Mouse (Mus musculus) adrenal gland, postnatal 36 days (tissue): ENCODE results near the gene Ninj1. TPM values are rescaled to one million over a fixed set of nuclear protein-coding genes. Genes with fewer than 3 reads are reported as not detected.
A peak's percentile ranks its signal among the peaks of the same experiment; 100 is the strongest.

ENCODE experiments used
- DNase-seq, 2 experiments: peaks; one replicate each; pipeline ENCODE4 v3.0.0; 2021; ENCODE audit warnings: mixed read lengths in 1 of 2
- total RNA-seq, 2 experiments: library from RNA; stranded (reverse); gene quantifications; 2 replicates each; pipeline ENCODE4 v1.2.3; 2021

The Ninj1 gene
- total RNA-seq, 2 experiments from 2014 or later = 51.1 to 61.4 TPM

GRCm38 (mm10) chr13:49171729-49172128, 15.6 kb upstream of the Ninj1 start:
- no peak for DNase-seq

- DNase-seq = no peak
Measured at GRCm38 (mm10) chr13:49172335-49172734, 14.9 kb upstream of the Ninj1 start.

DNA sequence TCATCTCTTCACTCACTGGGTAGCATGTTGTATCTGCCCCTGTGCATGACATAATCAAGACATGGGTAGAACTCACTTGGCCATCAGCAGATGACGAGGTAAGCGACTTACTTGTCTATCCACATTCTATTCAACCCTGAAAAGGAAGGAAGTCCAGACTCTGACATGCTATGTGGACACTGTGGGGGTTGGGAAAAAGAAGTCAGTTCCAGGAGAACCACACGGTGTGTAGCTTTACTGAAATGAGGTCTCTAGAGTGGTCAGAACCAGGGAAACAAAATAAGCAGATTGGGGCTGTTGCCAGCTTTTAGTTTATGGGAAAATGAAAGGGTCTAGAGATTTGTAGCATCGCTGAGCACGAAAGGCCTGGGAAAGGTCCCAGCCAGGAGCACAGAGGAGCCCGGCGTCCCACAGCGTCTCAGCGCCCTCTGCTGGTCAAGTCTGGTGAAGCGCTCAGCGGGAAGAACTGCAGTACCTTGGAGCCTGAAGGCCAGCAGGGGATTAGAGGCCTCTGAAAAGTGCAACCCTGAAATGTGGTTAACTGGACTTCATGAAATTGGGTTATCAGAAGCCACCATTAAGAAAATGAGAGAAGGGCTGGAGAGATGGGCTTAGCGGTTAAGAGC, 14.2 kb upstream of the Ninj1 start:
- peak; percentile 94 for DNase-seq

DNA sequence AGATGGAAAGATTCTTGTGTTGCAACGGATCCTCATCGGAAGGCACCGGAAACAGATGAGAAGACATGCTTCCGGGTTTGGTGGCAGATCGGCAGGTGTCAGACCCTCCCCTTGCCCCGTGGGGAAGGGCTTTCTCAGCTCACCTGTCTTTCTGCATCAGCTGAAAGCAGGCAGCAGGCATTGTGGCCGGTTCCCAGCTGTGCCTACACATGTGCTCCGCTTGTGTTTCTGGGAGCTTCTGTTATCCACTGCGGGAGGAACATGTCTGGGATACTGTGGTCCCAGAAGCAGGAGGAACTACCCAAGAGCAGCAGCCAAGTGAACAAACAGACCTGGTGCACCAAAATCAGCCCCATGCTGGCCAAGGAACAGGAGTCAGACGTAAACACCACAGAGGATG, 11.8 kb upstream of the Ninj1 start:
- no peak for DNase-seq

DNA sequence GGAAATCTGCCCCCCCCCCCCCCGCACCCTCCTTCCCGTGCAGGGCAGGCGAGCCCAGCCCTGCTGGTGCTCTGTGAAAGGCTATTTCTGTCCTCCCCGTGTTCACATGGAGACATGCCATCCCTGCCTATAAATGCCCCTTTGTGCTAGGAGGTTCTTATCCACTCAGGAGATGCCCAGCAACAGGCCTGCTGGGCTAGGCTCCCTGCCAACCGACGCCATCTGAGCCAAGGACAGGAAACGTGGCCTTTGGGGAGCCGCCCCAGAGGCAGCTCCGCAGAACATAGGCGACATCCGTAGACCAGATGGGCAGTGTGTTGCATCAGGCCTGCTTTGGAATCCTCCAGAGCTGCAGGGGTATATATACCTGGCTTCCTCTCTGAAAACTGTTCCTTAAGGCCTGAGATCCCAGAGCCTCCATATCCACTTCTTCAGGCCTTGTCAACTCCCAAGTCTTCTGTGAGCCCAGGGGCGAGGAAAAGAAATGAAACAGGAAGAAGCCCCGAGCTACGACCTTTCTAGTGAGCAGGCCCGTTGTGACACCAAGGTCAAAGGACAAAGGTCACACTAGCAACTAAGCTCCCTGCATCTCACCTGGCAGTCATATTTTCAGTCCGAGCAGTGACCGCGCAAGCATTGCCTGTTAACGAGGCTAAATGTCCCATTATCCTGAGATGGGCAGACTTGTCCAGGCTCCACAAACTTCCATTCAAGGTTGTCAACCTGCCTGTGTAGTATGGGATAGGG, 8.3 kb upstream of the Ninj1 start:
- DNase-seq = peak; percentile 91

GRCm38 (mm10) chr13:49180274-49180673, 7.0 kb upstream of the Ninj1 start:
- DNase-seq = no peak

DNA sequence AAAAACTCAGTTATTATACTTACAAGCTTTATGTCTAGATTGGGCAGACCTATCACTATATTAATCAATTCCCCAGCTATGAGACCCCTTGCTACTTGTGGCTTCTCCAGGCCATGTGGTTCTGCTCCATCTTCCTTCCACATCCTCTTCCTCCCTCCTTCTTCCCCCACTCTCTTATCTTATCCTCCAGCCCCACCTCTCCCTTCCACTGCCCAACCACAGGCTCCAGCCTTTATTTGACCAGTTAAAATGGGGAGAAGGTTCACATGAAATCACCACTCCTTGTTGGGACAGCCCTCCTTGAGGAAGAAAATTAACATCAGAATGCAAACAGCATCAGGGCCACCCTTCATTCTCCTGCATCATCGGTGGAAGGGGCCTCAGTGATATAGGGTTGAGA, 6.6 kb upstream of the Ninj1 start:
- DNase-seq = no peak

- no peak for DNase-seq
Measured at GRCm38 (mm10) chr13:49181411-49181984, 5.8 kb upstream of the Ninj1 start.

- DNase-seq = peak in 1 of 2 experiments; percentile 24
Measured at GRCm38 (mm10) chr13:49183161-49183560, 4.1 kb upstream of the Ninj1 start.

DNA sequence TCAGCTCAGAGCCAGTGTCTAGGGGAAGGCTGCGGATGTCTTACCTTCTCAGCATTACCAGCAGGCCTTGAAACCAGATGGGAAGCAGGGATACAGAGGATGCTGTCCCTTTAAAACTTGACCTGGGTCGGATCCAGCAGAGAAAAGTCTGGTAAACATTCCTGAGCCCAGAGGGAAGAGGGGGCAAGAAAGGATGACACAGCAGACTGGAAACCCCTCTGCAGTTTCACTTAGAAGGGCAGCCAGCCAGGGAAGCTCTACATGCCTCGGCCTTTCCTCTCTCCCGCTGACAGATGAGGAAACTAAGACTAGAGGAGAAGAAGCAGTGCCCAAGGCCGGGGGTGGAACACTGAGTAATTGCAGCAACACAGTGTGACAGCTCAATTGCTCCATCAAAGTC, 3.6 kb upstream of the Ninj1 start:
- peak; percentile 36 to 58 for DNase-seq

DNA sequence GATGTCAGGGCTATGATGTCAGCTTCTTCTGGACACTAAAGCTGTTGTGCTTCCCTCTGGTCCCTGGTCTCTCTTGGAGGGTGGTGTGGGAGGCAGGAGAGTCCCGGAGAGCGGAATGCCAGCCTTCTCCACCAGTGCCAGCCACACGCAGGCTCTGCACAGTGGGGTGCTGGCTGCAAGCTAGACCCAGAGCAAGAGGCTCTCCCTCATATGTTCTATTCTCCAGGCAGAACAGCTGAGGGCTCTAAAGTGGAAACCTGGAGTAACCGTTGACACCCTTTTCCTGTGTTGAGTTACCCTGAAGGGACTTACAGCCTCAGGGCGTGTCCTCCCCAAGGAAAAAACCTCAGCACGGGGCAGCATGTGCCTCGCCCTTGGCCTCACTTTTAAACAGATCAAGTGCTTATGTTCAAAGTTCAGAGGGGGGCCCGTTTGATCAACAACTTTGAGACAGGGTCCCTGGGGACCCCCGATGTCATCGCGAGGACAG, 442 bp upstream of the Ninj1 start:
- DNase-seq = no peak

GRCm38 (mm10) chr13:49188219-49188965, 1.1 kb downstream of the Ninj1 start:
- DNase-seq = peak in 1 of 2 experiments; percentile 34

DNA sequence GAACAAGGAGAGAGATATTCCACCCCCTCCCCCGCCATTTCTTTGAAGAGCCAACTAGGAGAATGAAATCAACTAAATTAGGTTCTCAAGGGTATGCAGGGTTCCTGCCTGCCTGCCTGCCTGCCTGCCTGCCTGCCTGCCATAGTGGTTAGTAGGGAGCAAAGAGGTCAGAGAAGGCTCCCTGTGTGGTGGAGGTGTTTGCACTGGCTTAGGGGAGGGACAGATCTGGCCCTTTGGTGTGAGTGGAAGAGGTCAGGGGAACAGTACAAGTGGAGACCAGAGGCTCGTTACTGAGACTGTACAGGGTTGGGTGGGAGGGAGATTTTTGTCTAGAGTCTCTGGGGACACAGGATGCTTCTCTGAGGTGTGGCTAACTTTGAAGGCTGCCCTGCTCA, 1.7 kb downstream of the Ninj1 start:
- no peak for DNase-seq

- peak; percentile 60 to 80 for DNase-seq
Measured at GRCm38 (mm10) chr13:49189970-49190870, 2.9 kb downstream of the Ninj1 start.

DNA sequence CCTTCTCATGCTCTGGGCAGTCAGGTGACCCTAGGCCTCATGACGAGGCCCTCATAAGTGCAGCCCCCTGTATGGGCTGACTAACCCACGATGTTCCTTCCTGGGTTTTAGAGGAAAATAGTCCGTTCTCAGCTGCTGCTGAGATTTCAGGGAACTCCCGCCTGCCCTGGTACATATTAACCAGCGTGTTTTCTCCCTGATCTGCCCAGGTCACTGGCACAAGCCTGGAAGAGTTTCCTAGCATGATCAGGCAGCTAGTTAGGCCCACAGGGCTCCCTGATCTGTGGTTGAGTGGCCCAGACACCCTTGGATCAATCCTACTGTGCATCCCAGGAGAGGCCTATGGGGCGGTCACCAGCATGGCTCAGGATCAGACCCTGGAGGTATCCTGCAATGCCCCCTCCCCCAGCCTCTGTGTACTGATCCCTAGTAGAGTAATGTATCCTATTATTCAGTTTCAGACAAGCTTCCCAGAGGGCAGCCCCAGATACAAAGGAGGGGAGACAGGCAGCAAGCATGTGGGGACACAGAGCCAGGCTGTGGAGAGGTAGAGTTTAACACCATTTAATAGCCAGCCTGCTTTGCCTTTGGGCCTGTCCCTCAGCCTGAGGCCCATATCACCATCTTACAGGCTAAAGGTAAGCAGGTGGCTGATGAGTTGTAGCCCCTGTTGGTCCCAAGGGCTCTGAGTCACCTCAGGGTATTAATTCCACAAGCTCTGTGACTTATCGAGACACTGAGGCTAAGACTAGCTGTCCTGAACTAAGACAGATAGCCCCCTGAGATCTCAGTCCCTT, 3.8 kb downstream of the Ninj1 start:
- no peak for DNase-seq

DNA sequence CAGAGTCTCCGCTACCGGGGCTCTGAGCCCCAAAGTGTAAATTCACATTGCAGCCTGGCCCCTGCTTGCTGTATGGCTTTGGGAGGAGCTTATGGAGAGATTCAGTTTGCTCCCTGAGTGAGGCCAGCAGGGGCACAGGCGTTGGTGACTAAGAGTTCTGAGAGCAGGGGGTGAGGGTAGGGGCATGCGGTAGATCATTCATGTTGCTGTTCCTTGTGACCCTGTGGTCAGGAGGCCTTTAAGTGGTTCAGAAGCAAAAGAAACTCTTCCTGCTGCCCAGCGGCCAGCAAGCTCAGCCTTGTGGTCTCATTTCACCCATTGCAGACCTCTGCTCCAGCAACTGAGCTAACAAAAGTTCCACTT, 4.4 kb downstream of the Ninj1 start:
- no peak for DNase-seq

DNA sequence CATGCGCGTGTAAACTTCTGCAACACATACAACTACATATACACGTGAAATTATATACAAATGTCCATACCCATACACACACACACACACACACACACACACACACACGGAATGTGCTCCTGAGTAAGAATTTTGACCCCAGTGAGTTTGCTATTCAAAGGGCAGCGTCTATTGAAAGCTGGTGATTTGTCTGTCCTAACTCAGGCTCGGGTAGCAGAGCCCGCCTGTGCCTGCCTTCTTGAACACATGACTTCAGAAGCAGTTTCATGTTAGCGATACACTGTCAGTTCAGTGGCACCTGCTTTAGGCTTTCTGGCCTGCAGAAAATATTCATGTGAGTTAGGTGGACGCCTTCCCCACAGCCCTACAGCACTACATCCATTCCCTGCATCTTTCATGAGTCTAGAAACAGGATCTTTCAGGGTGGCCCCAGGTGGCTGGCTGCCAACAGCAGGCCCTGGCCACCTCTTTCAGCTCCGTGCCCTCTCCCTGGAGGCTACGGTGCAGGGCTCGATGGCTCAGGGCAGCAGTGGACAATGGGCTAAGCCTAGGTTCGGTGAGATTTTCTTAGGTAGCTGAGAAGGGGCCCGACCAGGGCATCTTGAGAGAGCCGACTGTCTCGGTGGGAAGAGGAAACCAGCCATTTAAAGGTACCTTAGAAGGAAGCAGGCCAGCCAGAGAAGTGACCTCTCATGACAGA, 5.0 kb downstream of the Ninj1 start:
- no peak for DNase-seq

DNA sequence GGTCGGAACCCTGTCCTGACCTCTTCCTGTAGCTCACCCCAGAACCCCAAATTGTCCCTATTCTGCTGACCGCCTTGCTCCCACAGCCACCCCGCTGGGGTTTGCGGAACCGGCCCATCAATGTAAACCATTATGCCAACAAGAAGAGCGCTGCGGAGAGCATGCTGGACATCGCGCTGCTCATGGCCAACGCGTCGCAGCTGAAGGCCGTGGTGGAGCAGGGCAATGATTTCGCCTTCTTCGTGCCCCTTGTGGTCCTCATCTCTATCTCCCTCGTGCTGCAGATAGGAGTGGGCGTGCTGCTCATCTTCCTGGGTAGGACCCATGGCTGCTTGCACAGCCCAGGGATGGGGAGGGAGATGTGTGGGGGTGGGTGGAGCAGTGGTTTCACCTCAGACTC, 6.4 kb downstream of the Ninj1 start:
- no peak for DNase-seq

DNA sequence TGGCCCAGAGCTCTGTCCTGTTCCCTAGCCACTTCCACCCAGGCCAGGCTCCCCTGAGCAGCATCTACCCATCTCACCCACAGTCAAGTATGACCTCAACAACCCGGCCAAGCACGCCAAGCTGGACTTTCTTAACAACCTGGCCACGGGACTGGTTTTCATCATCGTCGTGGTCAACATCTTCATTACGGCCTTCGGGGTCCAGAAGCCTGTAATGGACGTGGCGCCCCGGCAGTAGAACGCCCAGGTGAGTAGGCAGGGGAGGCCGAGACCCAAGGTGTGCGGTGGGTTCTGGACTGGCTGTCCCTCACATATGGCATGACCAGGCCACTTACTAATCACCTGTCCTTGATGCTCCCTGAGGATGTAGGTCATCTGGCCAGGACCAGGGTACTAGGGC, 7.5 kb downstream of the Ninj1 start:
- no peak for DNase-seq

GRCm38 (mm10) chr13:49195651-49196050, 8.4 kb downstream of the Ninj1 start:
- DNase-seq = no peak
